Mouse (Mus musculus) kidney, adult 2 months (tissue): ENCODE results near the gene Rabepk.

Experiments used
- CTCF ChIP-seq: fragments of 200-500 bp; conservative IDR thresholded peaks from 2 replicates; pipeline ENCODE4 v1.5.1; 2011; ENCODE audit warnings: low read depth, mild to moderate bottlenecking, control low read depth, low read length, moderate library complexity, mixed read lengths; ENCODE audit not compliant: insufficient read depth, insufficient read length
- POLR2A ChIP-seq: fragments of 200-500 bp; IDR thresholded peaks from one replicate; pipeline ENCODE4 v1.6.1; 2011; ENCODE audit warnings: low read depth, low read length, control low read depth

DNA sequence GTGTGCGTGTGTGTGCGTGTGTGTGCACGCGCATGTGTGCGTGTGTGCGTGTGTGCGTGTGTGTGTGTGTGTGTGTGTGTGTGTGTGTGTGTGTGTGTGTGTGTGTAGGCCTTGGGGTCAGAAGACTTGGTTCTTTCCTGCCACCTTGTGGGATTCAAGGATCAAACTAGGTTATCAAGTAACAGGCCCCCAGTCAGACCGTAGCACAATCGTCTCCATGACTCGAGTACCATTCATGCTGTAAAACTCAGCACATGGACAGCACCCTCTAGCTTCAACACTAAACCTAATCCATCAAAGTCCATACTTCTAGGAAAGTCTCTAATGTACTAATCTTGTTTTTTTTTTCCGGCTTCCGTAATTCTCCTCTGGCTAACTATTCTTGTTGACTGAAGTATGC lies 34.9 kb downstream of the Rabepk start:
- TF ChIP-seq POLR2A: no peak
- TF ChIP-seq CTCF: no peak
